Mouse (Mus musculus) CH12F3 (cell line): ENCODE measurements around the gene Isg15.

Experiments used
- in situ Hi-C: fragments of 300-500 bp; cut with MboI; formaldehyde crosslinking; loops from 2 replicates; pipeline ENCODE4 v1.14.3; 2020; ENCODE audit warnings: low sequenced_read_pairs

Isg15 gene

DNA sequence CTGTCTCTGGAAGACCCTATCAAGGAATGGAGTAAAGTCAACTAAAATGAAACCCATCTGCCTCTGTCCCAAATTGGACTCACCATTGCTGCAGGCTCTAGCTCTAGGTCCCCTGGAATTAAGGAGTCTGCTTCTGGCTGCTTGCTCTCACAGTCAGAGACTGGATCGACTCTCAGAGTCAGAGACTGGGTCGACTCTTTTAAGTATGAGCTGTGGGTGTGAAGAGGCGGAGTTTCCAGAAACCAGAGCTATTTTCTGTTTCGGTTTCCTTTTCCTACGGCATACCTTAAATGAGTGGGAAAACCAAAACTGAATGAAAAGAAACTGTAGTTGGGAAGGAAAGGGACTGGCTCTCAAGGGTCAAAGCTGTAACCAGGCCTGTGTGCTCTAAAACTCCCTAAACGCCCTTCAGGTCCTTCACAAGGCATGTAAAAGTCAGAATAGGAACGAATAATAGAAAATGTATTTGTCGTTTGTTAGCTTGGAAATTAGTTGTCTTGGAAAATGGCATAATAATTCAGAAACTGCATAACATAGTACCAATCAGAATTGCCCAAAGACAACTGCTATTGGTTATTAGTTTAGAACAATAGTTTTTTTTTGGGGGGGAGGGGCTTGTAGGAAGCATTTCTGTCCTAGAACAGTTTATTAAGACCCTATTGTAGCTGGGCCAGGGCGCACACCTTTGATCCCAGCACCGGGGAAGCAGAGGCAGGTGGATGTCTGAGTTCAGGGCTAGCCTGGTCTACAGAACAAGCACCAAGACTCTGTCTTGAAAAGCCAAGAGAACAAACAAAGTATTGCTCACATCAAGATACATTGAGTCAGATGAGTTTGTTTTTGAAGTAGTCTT lies at the start of gene Isg15:
Gene Isg15 (minus strand): TSS at position 196 of the 853 bp plus-strand sequence.
- in situ Hi-C loops, result no loop called here

DNA sequence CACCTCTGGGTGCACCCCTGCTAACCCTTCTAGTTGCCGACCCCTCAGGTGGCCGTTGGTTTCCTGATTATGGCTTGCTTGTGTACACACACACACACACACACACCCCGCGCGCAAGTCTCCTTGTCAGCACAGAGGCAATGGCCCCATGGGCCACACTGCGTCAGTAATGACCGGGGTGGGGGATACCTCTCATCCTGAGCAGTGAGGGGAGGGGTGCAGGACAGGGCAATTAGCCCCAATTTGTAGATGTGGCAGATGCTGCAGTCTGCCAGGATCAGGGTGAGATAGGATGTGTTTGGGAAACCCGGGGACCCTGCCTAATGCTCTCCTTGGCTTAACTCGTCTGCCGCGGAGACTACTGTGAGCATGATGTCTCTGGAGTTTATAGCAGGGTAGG lies 48.9 kb upstream of the Isg15 start:
- in situ Hi-C loops, result no loop called here

DNA sequence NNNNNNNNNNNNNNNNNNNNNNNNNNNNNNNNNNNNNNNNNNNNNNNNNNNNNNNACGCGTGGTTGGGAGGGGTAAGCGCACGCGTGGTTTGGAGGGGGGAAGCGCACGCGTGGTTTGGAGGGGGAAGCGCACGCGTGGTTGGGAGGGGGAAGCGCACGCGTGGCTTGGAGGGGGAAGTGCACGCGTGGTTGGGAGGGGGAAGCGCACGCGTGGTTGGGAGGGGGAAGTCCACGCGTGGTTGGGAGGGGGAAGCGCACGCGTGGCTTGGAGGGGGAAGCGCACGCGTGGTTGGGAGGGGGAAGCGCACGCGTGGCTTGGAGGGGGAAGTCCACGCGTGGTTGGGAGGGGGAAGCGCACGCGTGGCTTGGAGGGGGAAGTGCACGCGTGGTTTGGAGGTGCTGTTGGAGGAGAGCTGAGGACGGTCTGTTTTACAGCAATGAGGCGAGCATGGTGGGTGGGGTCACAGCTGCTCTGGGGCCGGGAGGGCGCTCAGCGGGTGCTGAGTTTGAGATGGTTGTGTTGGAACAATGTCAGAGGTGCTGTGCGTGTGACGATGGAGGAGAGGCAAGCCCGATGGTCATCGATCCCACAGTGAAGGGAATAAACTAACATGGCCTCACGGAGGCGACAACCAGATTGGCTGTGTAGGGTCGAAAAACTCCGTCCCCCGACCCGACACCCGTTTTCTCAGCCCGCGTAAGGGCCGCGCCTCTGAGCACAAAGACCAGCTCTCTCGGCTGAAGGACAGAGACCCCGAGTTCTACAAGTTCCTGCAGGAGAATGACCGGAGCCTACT lies 36.2 kb upstream of the Isg15 start:
- in situ Hi-C loops, result no loop called here

GRCm38 (mm10) chr4:156235808-156236533 lies 35.4 kb upstream of the Isg15 start, which contains the start of gene Noc2l:
Gene Noc2l (plus strand): TSS chr4:156236010.
- in situ Hi-C loops, result no loop called here

DNA sequence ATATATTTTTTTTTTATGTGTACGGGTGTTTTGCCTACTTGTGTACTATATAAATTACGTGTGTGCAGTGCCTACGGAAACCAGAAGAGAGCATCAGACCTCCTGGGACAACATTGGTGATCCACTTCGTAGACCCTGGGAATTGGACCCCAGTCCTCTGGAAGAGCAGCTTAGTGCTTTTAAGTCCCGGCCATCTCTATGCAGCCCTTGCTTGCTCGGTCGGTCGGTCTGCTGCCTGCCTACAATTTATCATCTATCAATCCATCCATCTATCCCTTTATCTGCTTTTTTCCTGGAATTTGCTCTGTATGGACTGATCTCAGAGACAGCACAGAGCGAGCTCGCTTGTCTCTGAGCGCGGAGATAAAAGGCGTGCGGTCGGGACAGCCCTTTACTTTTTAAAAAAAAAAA lies 34.7 kb upstream of the Isg15 start:
- in situ Hi-C loops, result no loop called here

- in situ Hi-C loops, result no loop called here
These were observed 34.1 kb upstream of the Isg15 start, which contains the start of gene Plekhn1 for GRCm38 (mm10) chr4:156234701-156235213. Gene Plekhn1 (minus strand): TSS chr4:156234857.

- in situ Hi-C loops, result no loop called here
These were observed 33.4 kb upstream of the Isg15 start for GRCm38 (mm10) chr4:156234021-156234501.

- in situ Hi-C loops, result no loop called here
These were observed 27.9 kb upstream of the Isg15 start for GRCm38 (mm10) chr4:156228393-156229024.

GRCm38 (mm10) chr4:156227752-156228392 lies 27.3 kb upstream of the Isg15 start:
- in situ Hi-C loops, result no loop called here

DNA sequence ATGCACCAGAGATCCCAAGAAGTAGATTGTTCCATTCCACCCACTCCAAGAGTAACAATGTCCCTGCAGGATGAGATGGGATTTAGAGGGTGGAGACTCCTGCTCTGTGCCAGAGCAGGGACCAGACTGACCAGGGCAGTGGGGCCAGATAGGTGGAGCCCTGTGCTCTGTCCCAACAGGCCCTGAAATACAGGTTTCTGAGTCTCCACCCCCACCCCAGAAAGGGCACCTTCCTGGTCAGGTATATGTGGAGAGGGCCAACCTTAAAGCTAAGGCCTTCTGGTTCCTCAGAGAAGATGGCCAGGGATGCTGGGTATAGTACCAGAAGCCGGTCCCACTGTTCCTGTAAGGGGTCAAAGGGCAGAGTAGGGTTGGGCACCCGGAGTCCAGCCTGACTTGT lies 23.7 kb upstream of the Isg15 start:
- in situ Hi-C loops, result no loop called here

- in situ Hi-C loops, result no loop called here
These were observed 19.3 kb upstream of the Isg15 start for GRCm38 (mm10) chr4:156219936-156220335.

GRCm38 (mm10) chr4:156217838-156218237 lies 17.2 kb upstream of the Isg15 start:
- in situ Hi-C loops, result no loop called here

- in situ Hi-C loops, result no loop called here
These were observed 16.5 kb upstream of the Isg15 start for GRCm38 (mm10) chr4:156217022-156217669.

DNA sequence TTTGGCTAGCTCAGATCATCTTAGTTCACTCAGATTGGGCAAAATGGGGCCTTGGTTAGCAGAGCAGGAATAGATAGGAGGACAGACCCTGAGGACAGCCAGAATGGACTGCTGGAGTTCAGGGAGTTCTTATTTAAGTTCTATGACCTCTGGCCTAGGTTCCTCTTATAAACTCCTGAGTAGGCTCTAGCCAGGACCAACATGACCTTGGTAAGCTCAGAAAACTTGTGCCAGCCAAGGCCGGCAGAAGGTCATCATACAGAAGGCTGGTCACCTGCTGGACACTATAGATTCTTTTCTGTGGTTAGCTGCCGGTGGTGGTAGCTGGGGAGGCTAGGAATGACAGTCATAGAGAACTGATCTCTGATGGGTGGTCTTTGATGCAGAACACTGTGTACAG lies 15.6 kb upstream of the Isg15 start:
- in situ Hi-C loops, result no loop called here

DNA sequence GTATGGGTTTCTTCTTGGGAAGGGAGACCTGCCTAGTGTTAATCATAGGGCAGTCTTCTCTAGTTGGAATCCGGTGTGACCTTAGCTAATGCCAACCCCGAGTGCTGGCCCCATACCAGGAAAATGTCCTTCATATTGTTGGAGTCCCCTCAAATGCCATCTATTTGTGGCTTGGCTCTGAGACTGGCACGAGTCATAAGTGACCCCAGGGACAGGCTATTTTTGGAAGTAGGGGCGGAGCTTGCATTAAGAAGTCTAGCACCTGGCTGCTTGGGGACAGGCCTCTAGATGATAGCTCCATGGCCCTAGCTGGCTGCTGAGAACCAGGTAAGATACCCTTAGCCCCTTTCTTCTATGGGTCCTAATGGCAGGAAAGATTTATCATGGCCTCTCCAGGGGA lies 15.0 kb upstream of the Isg15 start, which contains the start of gene Perm1:
Gene Perm1 (plus strand): TSS at position 220 of the 400 bp plus-strand sequence.
- in situ Hi-C loops, result no loop called here

DNA sequence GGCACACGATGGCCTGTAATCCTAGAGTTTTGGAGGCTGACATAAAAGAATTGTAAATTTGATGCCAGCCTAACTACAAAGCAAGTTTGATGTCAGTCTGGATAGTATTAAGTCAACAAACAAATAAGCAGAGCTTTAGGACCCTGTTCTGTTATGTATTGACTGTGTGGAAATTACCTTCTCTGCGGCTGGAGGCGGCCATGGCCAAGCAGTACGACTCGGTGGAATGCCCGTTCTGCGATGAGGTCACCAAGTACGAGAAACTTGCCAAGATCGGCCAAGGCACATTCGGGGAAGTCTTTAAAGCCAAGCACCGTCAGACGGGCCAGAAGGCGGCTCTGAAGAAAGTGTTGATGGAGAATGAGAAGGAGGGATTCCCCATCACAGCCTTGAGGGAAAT lies 12.5 kb upstream of the Isg15 start:
- in situ Hi-C loops, result no loop called here

DNA sequence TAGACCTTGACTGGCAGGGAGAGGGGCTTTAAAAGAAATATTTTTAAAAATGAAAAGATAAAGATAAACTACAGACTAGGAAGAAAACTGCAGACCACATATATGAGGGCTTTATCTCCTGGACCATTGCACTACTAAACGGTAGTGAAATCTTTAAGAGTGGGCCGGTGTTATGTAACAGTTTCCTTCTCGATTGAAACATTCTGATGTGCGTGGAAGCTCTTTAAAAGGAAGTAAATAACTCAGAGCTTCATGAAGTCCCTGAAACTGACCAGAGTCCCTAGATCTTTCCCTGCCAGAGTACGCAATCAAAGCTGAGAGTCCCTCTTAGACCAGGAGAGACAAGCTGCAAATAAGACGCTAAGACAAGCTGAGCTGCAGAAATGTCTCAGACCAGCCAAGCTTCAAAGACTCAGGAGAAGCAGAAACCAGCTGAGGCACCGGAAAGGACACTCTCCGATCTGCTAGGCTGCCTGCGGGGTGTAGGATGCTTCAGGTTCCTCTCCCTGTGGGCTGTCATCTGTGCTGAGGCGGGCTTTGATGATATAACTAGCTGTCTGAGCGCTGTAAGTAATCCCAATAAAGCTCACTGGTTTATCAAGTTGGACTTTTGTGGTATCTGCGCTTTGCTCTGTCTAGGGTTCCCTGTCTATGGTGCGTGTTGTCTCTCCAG lies 9.5 kb upstream of the Isg15 start:
- in situ Hi-C loops, result no loop called here

DNA sequence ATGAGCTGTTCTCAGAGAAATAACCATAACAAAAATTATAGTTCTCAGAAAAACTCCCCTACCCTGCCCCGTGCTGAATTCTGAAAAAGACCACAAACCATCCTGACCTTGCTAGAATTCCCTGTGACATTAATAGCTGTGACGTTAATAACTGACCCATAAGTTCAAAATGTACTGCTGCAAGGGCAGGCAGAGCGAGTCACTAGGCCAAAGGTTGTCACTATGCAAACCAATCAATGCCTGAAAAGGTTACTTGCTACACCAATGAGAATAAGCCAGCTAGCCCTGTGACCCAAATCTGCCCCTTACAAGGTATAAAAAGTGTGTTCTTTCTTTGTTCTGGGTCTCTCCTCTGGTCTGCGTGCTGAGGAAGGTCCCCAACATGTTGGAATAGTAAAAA lies 8.3 kb upstream of the Isg15 start:
- in situ Hi-C loops, result no loop called here
